Mouse (Mus musculus): ENCODE measurements around the gene Rasgrf2.

Gene Rasgrf2

GRCm38 (mm10) chr13:91955175-91955574, 176.3 kb downstream of the Rasgrf2 start:
- no peak for DNase-seq (ENCODE audit: low spot score in 2 of 2)

GRCm38 (mm10) chr13:91940113-91940512, 191.3 kb downstream of the Rasgrf2 start:
- no peak for DNase-seq (ENCODE audit: low spot score in 2 of 2)

GRCm38 (mm10) chr13:91938826-91939225, 192.6 kb downstream of the Rasgrf2 start:
- DNase-seq (ENCODE audit: low spot score in 2 of 2), result no peak

GRCm38 (mm10) chr13:91937232-91937631, 194.2 kb downstream of the Rasgrf2 start:
- DNase-seq (ENCODE audit: low spot score in 2 of 2), result no peak

GRCm38 (mm10) chr13:91932122-91932521, 199.3 kb downstream of the Rasgrf2 start:
- no peak for DNase-seq (ENCODE audit: low spot score in 2 of 2)

- DNase-seq (ENCODE audit: low spot score in 2 of 2), result no peak
These were observed 201.3 kb downstream of the Rasgrf2 start for GRCm38 (mm10) chr13:91929943-91930726.

GRCm38 (mm10) chr13:91928605-91929389, 202.7 kb downstream of the Rasgrf2 start:
- DNase-seq (ENCODE audit: low spot score in 2 of 2), result no peak

- no peak for DNase-seq (ENCODE audit: low spot score in 2 of 2)
These were observed 210.4 kb downstream of the Rasgrf2 start for GRCm38 (mm10) chr13:91921010-91921409.

- no peak for DNase-seq (ENCODE audit: low spot score in 2 of 2)
These were observed 212.7 kb downstream of the Rasgrf2 start for GRCm38 (mm10) chr13:91918764-91919163.

- no peak for DNase-seq (ENCODE audit: low spot score in 2 of 2)
These were observed 213.6 kb downstream of the Rasgrf2 start for GRCm38 (mm10) chr13:91917835-91918234.

- DNase-seq (ENCODE audit: low spot score in 2 of 2), result no peak
These were observed 215.1 kb downstream of the Rasgrf2 start for GRCm38 (mm10) chr13:91916308-91916707.

GRCm38 (mm10) chr13:91915582-91916239, 215.7 kb downstream of the Rasgrf2 start:
- peak; percentile 23 to 56 for DNase-seq (ENCODE audit: low spot score in 2 of 2)

- DNase-seq (ENCODE audit: low spot score in 2 of 2), result no peak
These were observed 216.3 kb downstream of the Rasgrf2 start for GRCm38 (mm10) chr13:91915192-91915581.

- no peak for DNase-seq (ENCODE audit: low spot score in 2 of 2)
These were observed 219.8 kb downstream of the Rasgrf2 start for GRCm38 (mm10) chr13:91911652-91912051.

- DNase-seq (ENCODE audit: low spot score in 2 of 2), result no peak
These were observed 220.2 kb downstream of the Rasgrf2 start for GRCm38 (mm10) chr13:91911211-91911610.

GRCm38 (mm10) chr13:91908202-91908980, 223.1 kb downstream of the Rasgrf2 start:
- peak; percentile 36 to 73 for DNase-seq (ENCODE audit: low spot score in 2 of 2)

- no peak for DNase-seq (ENCODE audit: low spot score in 2 of 2)
These were observed 225.1 kb downstream of the Rasgrf2 start for GRCm38 (mm10) chr13:91906338-91906737.

GRCm38 (mm10) chr13:91896476-91896875, 235.0 kb downstream of the Rasgrf2 start:
- no peak for DNase-seq (ENCODE audit: low spot score in 2 of 2)

GRCm38 (mm10) chr13:91893132-91893531, 238.3 kb downstream of the Rasgrf2 start:
- DNase-seq (ENCODE audit: low spot score in 2 of 2), result no peak

GRCm38 (mm10) chr13:91890031-91890619, 241.3 kb downstream of the Rasgrf2 start:
- DNase-seq (ENCODE audit: low spot score in 2 of 2), result no peak

- no peak for DNase-seq (ENCODE audit: low spot score in 2 of 2)
These were observed 246.6 kb downstream of the Rasgrf2 start for GRCm38 (mm10) chr13:91884714-91885386.
